Mouse (Mus musculus): Measurements from ENCODE around the gene Tcte2. TPM values are rescaled to one million over a fixed set of nuclear protein-coding genes. Genes with fewer than 3 reads are reported as not detected.
A peak's percentile ranks its signal among the peaks of the same experiment; 100 is the strongest.
"Not testable (repeated sequence)": the region's sequence is repeated elsewhere in the genome, so short reads cannot be mapped to it uniquely, and the experiment has no call there.

Tcte2 gene
- polyA plus RNA-seq, 1 experiment = 8.1 TPM

- no peak for DNase-seq
- H3K4me3 ChIP-seq (replicated peaks; ENCODE audit: extremely low read depth, low read depth, low read length) = no peak overlapping the region
- WGBS = 59% methylated on average over 1 of the region's 1 CpGs
- TF ChIP-seq CTCF (IDR thresholded peaks at IDR 0.05; ENCODE audit: insufficient read depth, low read length) = no peak
- TF ChIP-seq POLR2A (IDR thresholded peaks at IDR 0.05; ENCODE audit: borderline replicate concordance, extremely low read depth, low read depth, low read length) = no peak
- H3K4me1 ChIP-seq (ENCODE audit: control insufficient read depth, insufficient read depth, low read length) = peaks cover 4% of the 10 kb centered on the region
Measured at GRCm38 (mm10) chr17:13768531-13768930, 6.9 kb upstream of the Tcte2 start.

- not testable (repeated sequence) for H3K4me3 ChIP-seq (replicated peaks; ENCODE audit: extremely low read depth, low read depth, low read length); DNase-seq; H3K4me1 ChIP-seq (ENCODE audit: control insufficient read depth, insufficient read depth, low read length)
- 67% methylated on average over 2 of the region's 2 CpGs for WGBS
Measured at GRCm38 (mm10) chr17:13764911-13765310, 3.3 kb upstream of the Tcte2 start.

GRCm38 (mm10) chr17:13763819-13764218 lies 2.2 kb upstream of the Tcte2 start:
- H3K4me3 ChIP-seq (replicated peaks; ENCODE audit: extremely low read depth, low read depth, low read length) = no peak overlapping the region
- H3K4me1 ChIP-seq (ENCODE audit: control insufficient read depth, insufficient read depth, low read length) = peaks cover 12% of the 10 kb centered on the region
- 65% methylated on average over 1 of the region's 1 CpGs for WGBS
- TF ChIP-seq CTCF (IDR thresholded peaks at IDR 0.05; ENCODE audit: insufficient read depth, low read length) (no peak), POLR2A (IDR thresholded peaks at IDR 0.05; ENCODE audit: borderline replicate concordance, extremely low read depth, low read depth, low read length) (no peak)
- DNase-seq = no peak

- Histone ChIP-seq H3K4me3 (replicated peaks; ENCODE audit: extremely low read depth, low read depth, low read length) (peak overlapping the region; percentile 73), H3K4me1 (ENCODE audit: control insufficient read depth, insufficient read depth, low read length) (peaks cover 9% of the 10 kb centered on the region; the same call in 1 of the 2 replicates)
- WGBS = 2% methylated on average over 52 of the region's 72 CpGs
- no peak for DNase-seq
- TF ChIP-seq CTCF (IDR thresholded peaks at IDR 0.05; ENCODE audit: insufficient read depth, low read length) (no peak), POLR2A (IDR thresholded peaks at IDR 0.05; ENCODE audit: borderline replicate concordance, extremely low read depth, low read depth, low read length) (no peak)
Measured at GRCm38 (mm10) chr17:13760675-13761178, 898 bp downstream of the Tcte2 start.

- WGBS = 7% methylated on average over 108 of the region's 108 CpGs
- DNase-seq = peak; percentile 77
- TF ChIP-seq POLR2A (IDR thresholded peaks at IDR 0.05; ENCODE audit: borderline replicate concordance, extremely low read depth, low read depth, low read length) = peak; percentile 66; the same call in 1 of the 2 replicates
- no peak for TF ChIP-seq CTCF (IDR thresholded peaks at IDR 0.05; ENCODE audit: insufficient read depth, low read length)
- Histone ChIP-seq H3K4me1 (ENCODE audit: control insufficient read depth, insufficient read depth, low read length) (peaks cover 9% of the 10 kb centered on the region; the same call in 1 of the 2 replicates), H3K4me3 (replicated peaks; ENCODE audit: extremely low read depth, low read depth, low read length) (peak within 1 kb of the TSS; percentile 96)
Measured at GRCm38 (mm10) chr17:13759853-13760627, 1.6 kb downstream of the Tcte2 start, which contains the start of gene Afdn. TSS of gene Afdn (plus strand) at chr17:13760539.

- H3K4me1 ChIP-seq (ENCODE audit: control insufficient read depth, insufficient read depth, low read length) = peaks cover 9% of the 10 kb centered on the region; the same call in 1 of the 2 replicates
- WGBS = 24% methylated on average over 13 of the region's 13 CpGs
- DNase-seq = no peak
- TF ChIP-seq CTCF (IDR thresholded peaks at IDR 0.05; ENCODE audit: insufficient read depth, low read length) (no peak), POLR2A (IDR thresholded peaks at IDR 0.05; ENCODE audit: borderline replicate concordance, extremely low read depth, low read depth, low read length) (no peak)
- H3K4me3 ChIP-seq (replicated peaks; ENCODE audit: extremely low read depth, low read depth, low read length) = peak overlapping the region; percentile 96
Measured at GRCm38 (mm10) chr17:13759156-13759852, 2.3 kb downstream of the Tcte2 start.

GRCm38 (mm10) chr17:13758586-13758985 lies 3.0 kb downstream of the Tcte2 start:
- Histone ChIP-seq H3K4me3 (replicated peaks; ENCODE audit: extremely low read depth, low read depth, low read length) (no peak overlapping the region), H3K4me1 (ENCODE audit: control insufficient read depth, insufficient read depth, low read length) (peaks cover 8% of the 10 kb centered on the region; the same call in 1 of the 2 replicates)
- no peak for TF ChIP-seq POLR2A (IDR thresholded peaks at IDR 0.05; ENCODE audit: borderline replicate concordance, extremely low read depth, low read depth, low read length)
- no peak for TF ChIP-seq CTCF (IDR thresholded peaks at IDR 0.05; ENCODE audit: insufficient read depth, low read length)
- 73% methylated on average over 7 of the region's 7 CpGs for WGBS
- DNase-seq = no peak

- WGBS = 65% methylated on average over 6 of the region's 6 CpGs
- DNase-seq = no peak
- TF ChIP-seq CTCF (IDR thresholded peaks at IDR 0.05; ENCODE audit: insufficient read depth, low read length) (no peak), POLR2A (IDR thresholded peaks at IDR 0.05; ENCODE audit: borderline replicate concordance, extremely low read depth, low read depth, low read length) (no peak)
Measured at GRCm38 (mm10) chr17:13754940-13755339, 6.7 kb downstream of the Tcte2 start.

GRCm38 (mm10) chr17:13753918-13754317 lies 7.7 kb downstream of the Tcte2 start:
- H3K4me1 ChIP-seq (ENCODE audit: control insufficient read depth, insufficient read depth, low read length) = peaks cover under 1% of the 10 kb centered on the region; the same call in 1 of the 2 replicates
- DNase-seq = no peak
- H3K4me3 ChIP-seq (replicated peaks; ENCODE audit: extremely low read depth, low read depth, low read length) = no peak overlapping the region
- WGBS = 79% methylated on average over 4 of the region's 4 CpGs
- TF ChIP-seq CTCF (IDR thresholded peaks at IDR 0.05; ENCODE audit: insufficient read depth, low read length) (no peak), POLR2A (IDR thresholded peaks at IDR 0.05; ENCODE audit: borderline replicate concordance, extremely low read depth, low read depth, low read length) (no peak)

More at GRCm38 (mm10) chr17:13754940-13755339, 6.7 kb downstream of the Tcte2 start:
- no peak overlapping the region for H3K4me3 ChIP-seq (replicated peaks; ENCODE audit: extremely low read depth, low read depth, low read length)
- peaks cover 8% of the 10 kb centered on the region; the same call in 1 of the 2 replicates for H3K4me1 ChIP-seq (ENCODE audit: control insufficient read depth, insufficient read depth, low read length)

All from lung, adult 2 months (tissue).